Mouse (Mus musculus) erythroblast, embryonic 14.5 days (primary cell): ENCODE data around the gene Kcnk10. TPM values are rescaled to one million over a fixed set of nuclear protein-coding genes. Genes with fewer than 3 reads are reported as not detected.
"Not testable (repeated sequence)": the region's sequence is repeated elsewhere in the genome, so short reads cannot be mapped to it uniquely, and the experiment has no call there.

Source experiments
- H3K27me3 ChIP-seq: 2 replicates; pipeline ENCODE4 v1.6.1; 2012; ENCODE audit warnings: inconsistent platforms; ENCODE audit not compliant: control insufficient read depth
- H3K36me3 ChIP-seq: 2 replicates; pipeline ENCODE4 v1.6.1; 2012; ENCODE audit warnings: mild to moderate bottlenecking, inconsistent platforms; ENCODE audit not compliant: control insufficient read depth
- H3K4me1 ChIP-seq: 2 replicates; pipeline ENCODE4 v1.6.1; 2012; ENCODE audit warnings: inconsistent platforms; ENCODE audit not compliant: control insufficient read depth
- H3K4me3 ChIP-seq: replicated peaks from 2 replicates; pipeline ENCODE3; 2012; ENCODE audit warnings: moderate library complexity, mild to moderate bottlenecking, inconsistent platforms
- H3K9me3 ChIP-seq: 2 replicates; pipeline ENCODE4 v1.6.1; 2012; ENCODE audit warnings: low read length, inconsistent platforms, mixed read lengths; ENCODE audit not compliant: control insufficient read depth
- GATA1 ChIP-seq: IDR thresholded peaks from 2 replicates; pipeline ENCODE4 v1.6.1; 2012; ENCODE audit warnings: low read length, inconsistent platforms, mixed read lengths
- TAL1 ChIP-seq: IDR thresholded peaks from 3 replicates; pipeline ENCODE4 v1.6.1; 2012; ENCODE audit warnings: low read length, inconsistent platforms, mixed read lengths
- polyA plus RNA-seq: library from polyadenylated mRNA; stranded (reverse); fragments of >175 nt; gene quantifications from 2 replicates; pipeline ENCODE4 v1.2.3, GENCODE M21; 2012

Gene Kcnk10
- polyA plus RNA-seq, result not detected in 2 replicates

GRCm38 (mm10) chr12:98577861-98578360, at the start of gene Kcnk10:
TSS of gene Kcnk10 (minus strand) at chr12:98578310.
- no peaks in the 10 kb centered on the region for H3K36me3 ChIP-seq
- H3K4me3 ChIP-seq, result no peak within 1 kb of the TSS
- H3K9me3 ChIP-seq, result no peaks in the 10 kb centered on the region
- H3K4me1 ChIP-seq, result no peaks in the 10 kb centered on the region
- peaks cover 55% of the 10 kb centered on the region for H3K27me3 ChIP-seq
- TF ChIP-seq GATA1 (no peak), TAL1 (no peak)

- TF ChIP-seq TAL1, result no peak
- TF ChIP-seq GATA1, result no peak
- Histone ChIP-seq H3K9me3 (peaks cover 4% of the 10 kb centered on the region; the same call in 1 of the 2 replicates), H3K4me3 (peak within 1 kb of the TSS; percentile 89), H3K4me1 (peaks cover 17% of the 10 kb centered on the region), H3K27me3 (no peaks in the 10 kb centered on the region), H3K36me3 (no peaks in the 10 kb centered on the region)
These were observed 49.5 kb upstream of the Kcnk10 start, which contains the start of gene Spata7 for GRCm38 (mm10) chr12:98627392-98628259. TSS of gene Spata7 (plus strand) at chr12:98628157.

GRCm38 (mm10) chr12:98623266-98623665, 45.2 kb upstream of the Kcnk10 start:
- H3K9me3 ChIP-seq, H3K4me3 ChIP-seq, H3K36me3 ChIP-seq, H3K27me3 ChIP-seq: not testable (repeated sequence)
- peaks cover 10% of the 10 kb centered on the region for H3K4me1 ChIP-seq

GRCm38 (mm10) chr12:98620922-98621321, 42.8 kb upstream of the Kcnk10 start:
- not testable (repeated sequence) for H3K9me3 ChIP-seq, H3K4me1 ChIP-seq, H3K36me3 ChIP-seq, H3K4me3 ChIP-seq, H3K27me3 ChIP-seq

GRCm38 (mm10) chr12:98619496-98619895, 41.4 kb upstream of the Kcnk10 start:
- Histone ChIP-seq H3K27me3 (no peaks in the 10 kb centered on the region), H3K9me3 (no peaks in the 10 kb centered on the region), H3K4me1 (no peaks in the 10 kb centered on the region), H3K36me3 (no peaks in the 10 kb centered on the region), H3K4me3 (no peak overlapping the region)
- no peak for TF ChIP-seq TAL1
- TF ChIP-seq GATA1, result no peak

GRCm38 (mm10) chr12:98615746-98616145, 37.6 kb upstream of the Kcnk10 start:
- no peaks in the 10 kb centered on the region for H3K27me3 ChIP-seq
- no peaks in the 10 kb centered on the region for H3K4me1 ChIP-seq
- TF ChIP-seq TAL1, result no peak
- no peak for TF ChIP-seq GATA1
- no peak overlapping the region for H3K4me3 ChIP-seq
- H3K9me3 ChIP-seq, result no peaks in the 10 kb centered on the region
- H3K36me3 ChIP-seq, result no peaks in the 10 kb centered on the region

GRCm38 (mm10) chr12:98614910-98615508, 36.9 kb upstream of the Kcnk10 start:
- no peak overlapping the region for H3K4me3 ChIP-seq
- H3K4me1 ChIP-seq, result no peaks in the 10 kb centered on the region
- TF ChIP-seq TAL1, result no peak
- no peak for TF ChIP-seq GATA1
- no peaks in the 10 kb centered on the region for H3K27me3 ChIP-seq
- H3K36me3 ChIP-seq, result no peaks in the 10 kb centered on the region
- H3K9me3 ChIP-seq, result no peaks in the 10 kb centered on the region

- no peaks in the 10 kb centered on the region for H3K4me1 ChIP-seq
- no peak overlapping the region for H3K4me3 ChIP-seq
- no peaks in the 10 kb centered on the region for H3K36me3 ChIP-seq
- no peaks in the 10 kb centered on the region for H3K27me3 ChIP-seq
- H3K9me3 ChIP-seq, result no peaks in the 10 kb centered on the region
- TF ChIP-seq GATA1, result no peak
- TF ChIP-seq TAL1, result no peak
These were observed 32.2 kb upstream of the Kcnk10 start for GRCm38 (mm10) chr12:98610341-98610740.

- Histone ChIP-seq H3K4me1 (no peaks in the 10 kb centered on the region), H3K9me3 (no peaks in the 10 kb centered on the region), H3K36me3 (no peaks in the 10 kb centered on the region), H3K27me3 (no peaks in the 10 kb centered on the region), H3K4me3 (no peak overlapping the region)
- TF ChIP-seq TAL1 (no peak), GATA1 (no peak)
These were observed 28.6 kb upstream of the Kcnk10 start for GRCm38 (mm10) chr12:98606595-98607290.
